Mouse (Mus musculus): ENCODE data around the gene Gm14085. TPM values are rescaled to one million over a fixed set of nuclear protein-coding genes. Genes with fewer than 3 reads are reported as not detected.
"Not testable (repeated sequence)": the region's sequence is repeated elsewhere in the genome, so short reads cannot be mapped to it uniquely, and the experiment has no call there.

The Gm14085 gene
- polyA plus RNA-seq (2012; rRNA removed): 0.08 and 4.2 TPM in 2 replicates

DNA sequence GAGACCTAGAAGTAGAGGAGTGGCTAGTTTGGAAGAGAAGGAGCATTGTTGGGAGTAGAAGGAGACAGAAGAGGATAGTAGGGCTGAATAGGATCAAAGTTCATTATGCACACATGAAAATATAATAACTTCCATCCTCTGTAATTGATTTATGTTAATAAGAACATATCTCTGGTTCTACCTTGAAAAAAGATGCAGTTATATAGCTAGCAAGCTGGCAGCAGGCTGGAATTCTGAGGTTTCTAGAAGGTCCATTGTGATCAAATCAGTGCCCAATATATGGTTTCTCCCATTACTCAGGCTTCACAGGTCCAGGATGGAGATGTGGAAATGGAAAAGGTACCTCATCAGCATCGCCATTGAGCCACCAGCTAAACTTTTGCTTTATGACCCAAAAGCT lies at the start of gene Gm14085:
Gene Gm14085, plus strand, starts transcription at position 301 of the 400 bp plus-strand sequence.
- no peaks in the 10 kb centered on the region for H3K36me3 ChIP-seq (ENCODE audit: control insufficient read depth, insufficient read depth, low read length)
- WGBS: 87% methylated on average over 1 of the region's 1 CpGs
- H3K27me3 ChIP-seq (ENCODE audit: control insufficient read depth, insufficient read depth, low read length): peaks cover 2% of the 10 kb centered on the region; the same call in 1 of the 2 replicates
- TF ChIP-seq POLR2A (IDR thresholded peaks at IDR 0.05; ENCODE audit: low read depth, low read length) (no peak), CTCF (IDR thresholded peaks at IDR 0.05; ENCODE audit: extremely low read depth, insufficient read length, insufficient replicate concordance, low read depth, low read length) (no peak)
- no peak within 1 kb of the TSS for H3K27ac ChIP-seq (ENCODE audit: insufficient read depth, low read depth, low read length)
- H3K4me1 ChIP-seq (ENCODE audit: control insufficient read depth, insufficient read depth, insufficient read length, low read length): no peaks in the 10 kb centered on the region
- no peak within 1 kb of the TSS for H3K4me3 ChIP-seq (ENCODE audit: low read depth, low read length)

- not testable (repeated sequence) for H3K4me1 ChIP-seq (ENCODE audit: control insufficient read depth, insufficient read depth, insufficient read length, low read length); H3K36me3 ChIP-seq (ENCODE audit: control insufficient read depth, insufficient read depth, low read length); H3K27ac ChIP-seq (ENCODE audit: insufficient read depth, low read depth, low read length); H3K27me3 ChIP-seq (ENCODE audit: control insufficient read depth, insufficient read depth, low read length); H3K4me3 ChIP-seq (ENCODE audit: low read depth, low read length)
- 79% methylated on average over 5 of the region's 5 CpGs for WGBS
Measured at GRCm38 (mm10) chr2:122438706-122439482, 45.8 kb upstream of the Gm14085 start.

DNA sequence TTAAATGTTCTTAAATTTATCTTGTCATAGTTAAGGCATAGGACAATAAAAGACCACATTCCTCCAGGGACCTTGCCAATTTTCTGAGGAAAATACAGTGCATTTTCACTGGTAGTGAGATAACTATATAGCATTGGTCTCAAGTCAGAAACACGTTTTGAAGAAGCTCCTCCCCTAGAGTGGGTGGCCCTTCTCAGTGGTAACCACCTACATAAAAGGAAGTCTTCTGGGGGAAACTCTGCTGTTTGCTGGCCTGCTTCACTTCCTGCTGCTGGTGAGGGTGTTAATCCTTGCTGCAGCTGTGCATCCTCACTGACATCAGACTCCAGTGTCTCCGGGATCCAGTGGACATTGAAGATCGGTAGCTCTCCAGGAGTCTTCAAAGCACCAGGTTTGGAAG lies 44.2 kb upstream of the Gm14085 start:
- H3K27ac ChIP-seq (ENCODE audit: insufficient read depth, low read depth, low read length); H3K27me3 ChIP-seq (ENCODE audit: control insufficient read depth, insufficient read depth, low read length); H3K4me1 ChIP-seq (ENCODE audit: control insufficient read depth, insufficient read depth, insufficient read length, low read length); H3K4me3 ChIP-seq (ENCODE audit: low read depth, low read length); H3K36me3 ChIP-seq (ENCODE audit: control insufficient read depth, insufficient read depth, low read length): not testable (repeated sequence)
- WGBS: 0% methylated on average over 1 of the region's 3 CpGs

GRCm38 (mm10) chr2:122441000-122441933 lies 43.5 kb upstream of the Gm14085 start:
- no peaks in the 10 kb centered on the region for H3K27me3 ChIP-seq (ENCODE audit: control insufficient read depth, insufficient read depth, low read length)
- H3K4me3 ChIP-seq (ENCODE audit: low read depth, low read length): no peak overlapping the region; the same call in 1 of the 2 replicates
- peaks cover 2% of the 10 kb centered on the region; the same call in 1 of the 2 replicates for H3K36me3 ChIP-seq (ENCODE audit: control insufficient read depth, insufficient read depth, low read length)
- no peaks in the 10 kb centered on the region for H3K4me1 ChIP-seq (ENCODE audit: control insufficient read depth, insufficient read depth, insufficient read length, low read length)
- no peak overlapping the region; the same call in 1 of the 2 replicates for H3K27ac ChIP-seq (ENCODE audit: insufficient read depth, low read depth, low read length)
- WGBS: 39% methylated on average over 7 of the region's 7 CpGs
- TF ChIP-seq POLR2A (IDR thresholded peaks at IDR 0.05; ENCODE audit: low read depth, low read length) (no peak), CTCF (IDR thresholded peaks at IDR 0.05; ENCODE audit: extremely low read depth, insufficient read length, insufficient replicate concordance, low read depth, low read length) (no peak)

DNA sequence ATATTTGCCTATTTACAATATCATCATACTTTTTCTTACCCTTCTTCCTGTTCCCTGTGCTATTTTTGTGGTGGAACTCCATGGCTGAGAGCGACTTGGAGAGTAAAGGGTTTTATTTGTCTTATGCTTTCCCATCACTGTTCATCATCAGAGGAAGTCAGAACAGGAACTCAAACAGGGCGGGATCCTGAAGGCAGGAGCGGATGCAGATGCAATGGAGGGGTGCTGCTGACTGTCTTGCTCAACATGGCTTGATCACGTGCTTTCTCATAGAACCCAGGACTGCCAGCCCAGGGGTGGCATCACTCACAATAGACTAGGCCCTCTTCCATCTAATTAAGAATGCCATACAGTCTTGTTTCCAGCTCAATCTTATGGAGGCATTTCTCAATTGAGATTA lies 34.4 kb upstream of the Gm14085 start:
- H3K4me1 ChIP-seq (ENCODE audit: control insufficient read depth, insufficient read depth, insufficient read length, low read length): no peaks in the 10 kb centered on the region
- no peak overlapping the region for H3K4me3 ChIP-seq (ENCODE audit: low read depth, low read length)
- TF ChIP-seq CTCF (IDR thresholded peaks at IDR 0.05; ENCODE audit: extremely low read depth, insufficient read length, insufficient replicate concordance, low read depth, low read length) (no peak), POLR2A (IDR thresholded peaks at IDR 0.05; ENCODE audit: low read depth, low read length) (no peak)
- no peaks in the 10 kb centered on the region for H3K27me3 ChIP-seq (ENCODE audit: control insufficient read depth, insufficient read depth, low read length)
- 83% methylated on average over 4 of the region's 4 CpGs for WGBS
- peaks cover 8% of the 10 kb centered on the region for H3K36me3 ChIP-seq (ENCODE audit: control insufficient read depth, insufficient read depth, low read length)
- H3K27ac ChIP-seq (ENCODE audit: insufficient read depth, low read depth, low read length): no peak overlapping the region

DNA sequence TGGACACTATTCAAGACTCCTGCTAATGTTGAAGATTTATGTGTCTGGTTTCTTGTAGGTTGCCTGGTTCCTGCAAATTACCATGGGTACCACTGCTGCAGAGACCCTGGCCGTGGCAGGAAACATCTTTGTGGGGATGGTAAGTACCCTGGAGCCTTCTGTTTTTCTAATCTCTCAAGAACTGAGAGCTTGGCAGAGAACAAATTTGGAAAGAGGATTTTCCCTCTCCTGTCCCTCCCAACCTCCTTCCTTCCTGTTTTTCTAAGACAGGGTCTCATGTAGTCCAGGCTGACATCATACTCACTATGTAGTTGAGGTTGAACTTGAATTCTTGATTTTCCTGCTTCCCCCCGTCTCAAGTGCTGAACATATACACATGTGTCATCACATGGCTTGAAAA lies 32.3 kb upstream of the Gm14085 start:
- no peak for TF ChIP-seq POLR2A (IDR thresholded peaks at IDR 0.05; ENCODE audit: low read depth, low read length)
- no peak for TF ChIP-seq CTCF (IDR thresholded peaks at IDR 0.05; ENCODE audit: extremely low read depth, insufficient read length, insufficient replicate concordance, low read depth, low read length)
- Histone ChIP-seq H3K27me3 (ENCODE audit: control insufficient read depth, insufficient read depth, low read length) (no peaks in the 10 kb centered on the region), H3K36me3 (ENCODE audit: control insufficient read depth, insufficient read depth, low read length) (peaks cover 8% of the 10 kb centered on the region), H3K27ac (ENCODE audit: insufficient read depth, low read depth, low read length) (no peak overlapping the region), H3K4me1 (ENCODE audit: control insufficient read depth, insufficient read depth, insufficient read length, low read length) (no peaks in the 10 kb centered on the region), H3K4me3 (ENCODE audit: low read depth, low read length) (no peak overlapping the region)
- WGBS: 64% methylated on average over 2 of the region's 2 CpGs

DNA sequence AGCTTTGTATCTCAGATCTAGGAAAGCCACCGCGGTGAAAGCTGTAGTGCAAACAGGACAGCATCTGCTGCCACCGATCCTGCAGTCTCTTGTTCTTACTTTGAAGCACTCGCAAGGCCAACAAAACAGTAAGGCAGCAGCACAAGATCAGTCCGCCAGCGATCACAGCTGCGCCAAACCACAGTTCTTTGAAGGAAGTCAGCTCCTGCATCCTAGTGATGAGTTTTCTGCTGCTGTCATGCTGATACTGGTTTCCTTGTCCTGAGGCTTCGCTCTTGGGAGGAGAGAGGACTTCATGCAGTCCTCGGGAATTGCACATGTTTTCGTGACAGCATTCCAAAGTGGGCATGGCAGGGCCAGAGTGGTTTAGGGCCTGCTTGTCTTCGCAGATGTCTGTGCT lies 17.8 kb upstream of the Gm14085 start:
- no peaks in the 10 kb centered on the region for H3K36me3 ChIP-seq (ENCODE audit: control insufficient read depth, insufficient read depth, low read length)
- peak overlapping the region; percentile 77 for H3K4me3 ChIP-seq (ENCODE audit: low read depth, low read length)
- no peak overlapping the region for H3K27ac ChIP-seq (ENCODE audit: insufficient read depth, low read depth, low read length)
- H3K27me3 ChIP-seq (ENCODE audit: control insufficient read depth, insufficient read depth, low read length): no peaks in the 10 kb centered on the region
- H3K4me1 ChIP-seq (ENCODE audit: control insufficient read depth, insufficient read depth, insufficient read length, low read length): peaks cover 7% of the 10 kb centered on the region; the same call in 1 of the 2 replicates
- WGBS: 46% methylated on average over 11 of the region's 11 CpGs
- no peak for TF ChIP-seq POLR2A (IDR thresholded peaks at IDR 0.05; ENCODE audit: low read depth, low read length)
- no peak for TF ChIP-seq CTCF (IDR thresholded peaks at IDR 0.05; ENCODE audit: extremely low read depth, insufficient read length, insufficient replicate concordance, low read depth, low read length)

All from small intestine, adult 2 months (tissue).